Comparison of ENCODE assay signal across 8 mouse cellular contexts in the genomic region with DNA sequence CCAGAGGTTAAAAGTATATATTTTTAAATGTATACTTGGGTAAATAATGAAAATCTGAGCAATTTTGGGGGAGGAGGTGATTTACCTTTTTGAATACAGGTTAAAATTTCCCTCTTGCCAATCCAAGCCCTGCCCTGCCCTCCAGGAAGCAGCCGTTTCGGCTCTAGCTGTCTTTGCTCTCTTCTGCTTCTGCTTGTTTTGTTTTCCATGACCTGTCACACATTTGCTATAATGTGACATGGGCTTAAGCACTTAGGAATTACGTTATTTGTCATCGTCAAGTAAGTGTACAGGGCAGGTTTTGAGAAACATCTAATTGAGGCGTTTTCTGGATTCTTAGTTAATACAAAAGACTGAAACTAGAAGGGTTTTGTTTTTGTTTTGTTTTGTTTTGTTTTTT. TPM values are rescaled to one million over a fixed set of nuclear protein-coding genes. Genes with fewer than 3 reads are reported as not detected.
A peak's percentile ranks its signal among the peaks of the same experiment; 100 is the strongest.
DNase-seq lines count a peak whose midpoint lies in the region; ATAC-seq and TF ChIP-seq lines count a peak whose summit lies in the region.

No protein-coding gene starts in this region.

- H3K4me3 ChIP-seq in heart, embryonic 13.5 days: peak overlapping the region; percentile 96
- H3K4me3 ChIP-seq in bone marrow, adult 2 months (replicated peaks; ENCODE audit: control insufficient read depth, low read depth, low read length): peak overlapping the region; percentile 8
- peak overlapping the region; percentile 95 for H3K4me3 ChIP-seq in hindbrain, embryonic 13.5 days
- H3K4me3 ChIP-seq in midbrain, embryonic 11.5 days (ENCODE audit: low read depth, low read length): peak overlapping the region; percentile 30

- no peak overlapping the region for H3K27ac ChIP-seq in heart, embryonic 13.5 days (replicated peaks)
- no peak overlapping the region for H3K27ac ChIP-seq in bone marrow, adult 2 months (ENCODE audit: control insufficient read depth, insufficient read depth, low read depth, low read length, poor library complexity)
- H3K27ac ChIP-seq in hindbrain, embryonic 13.5 days: no peak overlapping the region
- no peak overlapping the region for H3K27ac ChIP-seq in midbrain, embryonic 11.5 days (ENCODE audit: low read depth, low read length)

- TF ChIP-seq POLR2A in bone marrow, adult 2 months (IDR thresholded peaks at IDR 0.05; ENCODE audit: borderline replicate concordance, control insufficient read depth, low read depth, low read length): no peak

- 32% methylated on average over 5 of the region's 5 CpGs for WGBS in heart, embryonic 13.5 days
- WGBS in bone marrow, adult 2 months: 45% methylated on average over 5 of the region's 5 CpGs
- WGBS in hindbrain, embryonic 13.5 days: 12% methylated on average over 5 of the region's 5 CpGs
- 20% methylated on average over 5 of the region's 5 CpGs for WGBS in midbrain, embryonic 11.5 days

- H3K36me3 ChIP-seq in heart, embryonic 13.5 days: no peaks in the 10 kb centered on the region
- H3K36me3 ChIP-seq in hindbrain, embryonic 13.5 days: no peaks in the 10 kb centered on the region
- no peaks in the 10 kb centered on the region for H3K36me3 ChIP-seq in midbrain, embryonic 11.5 days (ENCODE audit: control insufficient read depth, insufficient read depth, low read length)

- H3K4me1 ChIP-seq in heart, embryonic 13.5 days: peaks cover 41% of the 10 kb centered on the region
- peaks cover 2% of the 10 kb centered on the region; the same call in 1 of the 2 replicates for H3K4me1 ChIP-seq in bone marrow, adult 2 months (ENCODE audit: control insufficient read depth, insufficient read depth, low read length)
- H3K4me1 ChIP-seq in hindbrain, embryonic 13.5 days (replicated peaks): peaks cover 32% of the 10 kb centered on the region
- H3K4me1 ChIP-seq in midbrain, embryonic 11.5 days (ENCODE audit: control insufficient read depth, insufficient read depth, low read length): peaks cover 11% of the 10 kb centered on the region; the same call in 1 of the 2 replicates

- no peak for TF ChIP-seq CTCF in bone marrow, adult 2 months (IDR thresholded peaks at IDR 0.05; ENCODE audit: control insufficient read depth, insufficient read depth, low read length)

- intact Hi-C loops in heart, postnatal 10 days (cut with DNase I): no loop called here

- ATAC-seq in heart, embryonic 13.5 days (ENCODE audit: extremely low read depth, insufficient number of reproducible peaks, low FRiP score, low TSS enrichment): no peak
- no peak for ATAC-seq in hindbrain, embryonic 13.5 days (ENCODE audit: low FRiP score)
- no peak for ATAC-seq in midbrain, embryonic 11.5 days (ENCODE audit: low FRiP score)

- DNase-seq in heart, postnatal 10 days: no peak
- peak; percentile 87 for DNase-seq in midbrain, embryonic 11.5 days (ENCODE audit: low spot score, missing footprints)
- DNase-seq in thymus, adult 18-20 months: no peak
- no peak for DNase-seq in adrenal gland, adult 8-10 months
- DNase-seq in frontal cortex, postnatal 10 days (ENCODE audit: low spot score in 2 of 2): no peak

- peak overlapping the region; percentile 73 for H3K9ac ChIP-seq in heart, embryonic 13.5 days
- peak overlapping the region; percentile 68; the same call in 1 of the 2 replicates for H3K9ac ChIP-seq in hindbrain, embryonic 13.5 days
- H3K9ac ChIP-seq in midbrain, embryonic 11.5 days (ENCODE audit: low read length): peak overlapping the region; percentile 52; the same call in 1 of the 2 replicates

- no peaks in the 10 kb centered on the region for H3K27me3 ChIP-seq in heart, embryonic 13.5 days (replicated peaks)
- no peaks in the 10 kb centered on the region for H3K27me3 ChIP-seq in hindbrain, embryonic 13.5 days
- no peaks in the 10 kb centered on the region for H3K27me3 ChIP-seq in midbrain, embryonic 11.5 days (ENCODE audit: control insufficient read depth, insufficient read depth, low read length)

- peak overlapping the region; percentile 81 for H3K4me2 ChIP-seq in heart, embryonic 13.5 days
- H3K4me2 ChIP-seq in hindbrain, embryonic 13.5 days: peak overlapping the region; percentile 71
- H3K4me2 ChIP-seq in midbrain, embryonic 11.5 days: peak overlapping the region; percentile 74

- H3K9me3 ChIP-seq in heart, embryonic 13.5 days: no peaks in the 10 kb centered on the region
- H3K9me3 ChIP-seq in hindbrain, embryonic 13.5 days: no peaks in the 10 kb centered on the region
- no peaks in the 10 kb centered on the region for H3K9me3 ChIP-seq in midbrain, embryonic 11.5 days (ENCODE audit: control insufficient read depth, low read length)

RNA-seq across cellular contexts. Expression of a gene that starts 1.9 kb away (rescaled TPM):
- polyA plus RNA-seq in heart, embryonic 13.5 days (2015; fragmentation: Nextera tagmentation; extraction: Ambion mirVana): 9.2 and 11.0 TPM in 2 replicates
- 10 to 100 TPM; 13.7 to 13.8 TPM for total RNA-seq in heart, postnatal 10 days (2021)
- polyA plus RNA-seq in bone marrow, adult 2 months (2011; ENCODE audit: insufficient read depth, insufficient read length, low replicate concordance, missing spikeins): 3.6 and 7.5 TPM in 2 replicates
- polyA plus RNA-seq in hindbrain, embryonic 13.5 days (2015; fragmentation: Nextera tagmentation; extraction: Ambion mirVana): 26.5 and 27.9 TPM in 2 replicates
- 31.3 and 34.1 TPM in 2 replicates for polyA plus RNA-seq in midbrain, embryonic 11.5 days (2014; fragmentation: Nextera tagmentation; extraction: Ambion mirVana)
- total RNA-seq in adrenal gland, adult 8-10 months (2022): 10 to 100 TPM; 13.9 to 26.2 (median 19.9) TPM

Comparison
In these comparisons a context has a peak if more than half of its experiments do, and no peak if none do; other contexts are left out.
1. H3K4me3 ChIP-seq: peak in every context shown above with its lines; median percentile 96 in heart, embryonic 13.5 days; 95 in hindbrain, embryonic 13.5 days; 30 in midbrain, embryonic 11.5 days; 8 in bone marrow, adult 2 months.